Mouse (Mus musculus): Measurements from ENCODE around the gene Samsn1. TPM values are rescaled to one million over a fixed set of nuclear protein-coding genes. Genes with fewer than 3 reads are reported as not detected.

Samsn1 gene
- polyA plus RNA-seq, 1 experiment from 2014 or later: 1.4 TPM

DNA sequence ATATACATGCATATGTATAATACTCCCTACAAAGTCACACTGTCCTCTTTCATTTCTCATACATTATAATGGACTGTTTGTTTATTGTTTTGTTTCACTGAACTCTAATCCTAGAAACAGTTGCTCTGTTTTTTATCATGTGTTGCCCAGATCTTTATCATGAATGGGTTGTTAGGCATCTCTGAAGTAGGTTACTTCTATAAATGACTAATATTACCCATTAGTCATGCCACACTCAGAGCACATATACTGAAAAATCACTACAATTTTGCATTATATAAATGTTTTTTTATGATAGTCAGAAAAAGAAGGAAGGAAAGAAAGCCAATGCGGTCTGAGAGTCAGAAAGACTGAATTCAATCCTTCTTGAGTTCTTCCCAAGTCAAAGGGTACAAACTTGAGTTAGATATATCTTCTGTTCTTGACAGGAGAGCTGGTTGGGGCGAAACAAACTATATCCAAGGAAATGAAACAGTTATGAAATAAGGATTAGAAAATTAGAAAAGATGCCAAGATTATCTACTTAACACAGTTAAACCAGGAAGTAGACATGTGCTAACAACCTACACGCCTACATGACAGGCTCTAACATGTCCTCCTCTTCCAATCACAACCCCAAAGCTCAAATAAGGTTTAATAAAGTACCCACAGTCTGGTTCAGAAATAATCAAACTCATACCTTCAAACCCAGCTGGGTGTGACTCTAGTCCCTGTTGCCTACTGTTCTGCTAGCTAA is 122.0 kb downstream of the Samsn1 start:
- Histone ChIP-seq H3K4me1 (peaks cover 3% of the 10 kb centered on the region; the same call in 1 of the 2 replicates), H3K4me3 (no peak overlapping the region), H3K27ac (replicated peaks) (no peak overlapping the region), H3K36me3 (no peaks in the 10 kb centered on the region), H3K9me3 (no peaks in the 10 kb centered on the region), H3K4me2 (replicated peaks) (no peak overlapping the region), H3K9ac (replicated peaks) (no peak overlapping the region), H3K27me3 (no peaks in the 10 kb centered on the region)
- 88% methylated on average over 3 of the region's 3 CpGs for WGBS
- no peak for ATAC-seq (replicated peaks)

DNA sequence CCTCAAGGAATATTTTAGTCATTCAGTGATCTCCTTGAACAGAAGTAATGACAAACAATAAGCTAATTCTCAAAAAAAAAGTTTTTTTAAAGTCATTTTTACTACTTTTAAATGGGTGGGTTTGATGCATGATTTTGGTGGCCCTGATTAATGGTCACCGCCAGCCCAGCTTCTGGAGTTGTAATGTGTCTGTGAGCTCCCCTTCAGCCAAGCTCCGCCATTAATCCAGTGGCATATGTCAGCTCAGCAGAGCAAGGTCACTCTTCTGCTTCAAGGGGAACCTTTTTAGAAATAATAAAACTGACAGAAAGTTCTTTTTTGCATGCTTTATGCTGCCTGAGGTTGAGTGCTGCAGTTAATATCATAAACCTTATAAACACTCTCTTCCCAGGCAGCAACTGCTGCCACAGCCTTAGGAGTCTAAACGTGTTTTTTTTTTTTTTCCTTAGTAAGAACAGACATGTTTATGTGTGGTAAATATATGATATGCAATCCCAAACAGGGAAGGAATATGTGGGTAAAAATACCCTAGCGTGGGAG is 124.2 kb downstream of the Samsn1 start:
- Histone ChIP-seq H3K9me3 (no peaks in the 10 kb centered on the region), H3K27ac (replicated peaks) (no peak overlapping the region), H3K36me3 (no peaks in the 10 kb centered on the region), H3K27me3 (no peaks in the 10 kb centered on the region), H3K4me2 (replicated peaks) (no peak overlapping the region), H3K9ac (replicated peaks) (no peak overlapping the region), H3K4me3 (no peak overlapping the region), H3K4me1 (no peaks in the 10 kb centered on the region)
- no peak for ATAC-seq (replicated peaks)
- WGBS: 87% methylated on average over 4 of the region's 4 CpGs

DNA sequence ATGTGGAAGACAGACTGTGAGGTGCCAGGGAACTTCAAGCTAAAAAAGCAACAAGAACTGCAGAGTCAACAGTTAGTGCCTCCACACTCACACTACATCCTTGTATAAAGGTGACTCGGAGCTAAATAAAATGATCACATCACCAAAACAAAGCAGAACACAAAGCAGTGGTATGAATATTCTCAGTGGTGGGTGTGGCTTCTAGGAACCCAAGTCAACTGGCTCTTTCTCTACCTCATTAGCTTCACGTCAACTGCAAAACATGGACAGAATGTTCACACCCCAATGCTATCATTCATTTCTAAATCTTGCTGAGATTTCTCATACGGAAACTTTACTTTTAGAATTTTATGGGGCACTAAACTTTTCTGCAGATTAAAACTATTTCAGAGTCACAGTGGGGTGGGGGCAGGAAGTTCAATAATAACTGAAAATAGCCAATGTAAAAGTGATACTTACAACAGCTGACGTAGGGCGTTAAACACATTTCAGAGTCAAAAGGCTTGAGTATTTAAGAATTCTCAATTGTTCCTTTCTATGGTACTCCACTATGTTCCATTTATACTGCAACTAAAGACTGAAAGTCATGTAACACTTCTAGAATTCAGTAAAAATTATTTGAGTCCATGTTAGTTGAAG is 127.7 kb downstream of the Samsn1 start:
- ATAC-seq (replicated peaks): no peak
- no peaks in the 10 kb centered on the region for H3K36me3 ChIP-seq
- H3K27ac ChIP-seq (replicated peaks): no peak overlapping the region
- WGBS: 83% methylated on average over 5 of the region's 5 CpGs
- no peaks in the 10 kb centered on the region for H3K9me3 ChIP-seq
- H3K4me1 ChIP-seq: no peaks in the 10 kb centered on the region
- H3K4me3 ChIP-seq: no peak overlapping the region
- no peak overlapping the region for H3K9ac ChIP-seq (replicated peaks)
- H3K4me2 ChIP-seq (replicated peaks): no peak overlapping the region
- no peaks in the 10 kb centered on the region for H3K27me3 ChIP-seq

DNA sequence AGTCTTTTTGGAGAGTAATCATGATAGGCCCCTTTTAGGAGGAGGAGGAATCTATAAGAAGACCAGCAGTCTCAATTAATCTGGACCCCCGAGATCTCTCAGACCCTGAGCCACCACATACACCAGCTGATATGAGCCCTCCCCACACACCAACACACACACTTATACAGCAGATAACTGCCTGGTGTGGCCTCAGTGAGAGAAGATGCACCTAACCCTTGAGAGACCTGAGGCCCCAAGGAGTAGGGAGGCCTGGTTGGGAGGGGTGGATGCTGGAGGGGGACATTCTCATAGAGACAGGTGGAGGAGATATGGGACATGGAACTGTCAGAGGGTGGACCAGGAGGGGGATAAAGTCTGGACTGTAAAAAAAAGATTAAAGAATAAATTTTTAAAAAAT is 128.6 kb downstream of the Samsn1 start:
- H3K27me3 ChIP-seq: no peaks in the 10 kb centered on the region
- no peak for ATAC-seq (replicated peaks)
- no peak overlapping the region for H3K4me3 ChIP-seq
- WGBS: 89% methylated on average over 1 of the region's 1 CpGs
- H3K9me3 ChIP-seq: no peaks in the 10 kb centered on the region
- no peak overlapping the region for H3K4me2 ChIP-seq (replicated peaks)
- no peak overlapping the region for H3K27ac ChIP-seq (replicated peaks)
- H3K4me1 ChIP-seq: no peaks in the 10 kb centered on the region
- H3K36me3 ChIP-seq: no peaks in the 10 kb centered on the region
- H3K9ac ChIP-seq (replicated peaks): no peak overlapping the region

DNA sequence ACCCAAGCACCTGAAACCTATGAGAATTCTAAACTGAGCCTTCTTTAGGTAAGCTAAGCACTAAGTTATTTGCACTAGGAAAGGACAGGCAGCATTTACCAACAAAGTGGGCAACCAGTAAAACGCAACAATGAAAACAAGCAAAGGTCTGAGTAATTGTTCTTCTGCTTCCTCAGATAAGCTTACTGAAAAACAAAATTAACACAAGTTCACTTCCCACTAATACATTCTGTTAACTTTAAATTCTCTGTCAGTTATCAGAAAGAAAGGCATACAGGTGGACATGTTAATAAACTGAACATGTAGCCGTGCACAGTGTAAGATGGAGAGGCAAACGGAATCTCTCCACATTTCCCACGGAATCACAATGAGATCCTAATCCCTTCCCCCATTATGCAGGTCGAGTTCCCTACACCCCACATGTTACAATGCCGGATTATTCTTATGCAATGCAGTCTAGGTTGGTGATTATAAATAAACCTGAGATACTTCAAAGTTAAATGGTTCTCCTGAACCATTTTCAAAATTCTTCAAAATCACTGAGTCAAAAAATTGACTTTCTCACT is 132.9 kb downstream of the Samsn1 start:
- H3K4me3 ChIP-seq: no peak overlapping the region
- no peaks in the 10 kb centered on the region for H3K4me1 ChIP-seq
- no peaks in the 10 kb centered on the region for H3K27me3 ChIP-seq
- no peak overlapping the region for H3K4me2 ChIP-seq (replicated peaks)
- H3K36me3 ChIP-seq: no peaks in the 10 kb centered on the region
- ATAC-seq (replicated peaks): no peak
- no peak overlapping the region for H3K27ac ChIP-seq (replicated peaks)
- no peak overlapping the region for H3K9ac ChIP-seq (replicated peaks)
- no peaks in the 10 kb centered on the region for H3K9me3 ChIP-seq
- WGBS: 28% methylated on average over 6 of the region's 6 CpGs

DNA sequence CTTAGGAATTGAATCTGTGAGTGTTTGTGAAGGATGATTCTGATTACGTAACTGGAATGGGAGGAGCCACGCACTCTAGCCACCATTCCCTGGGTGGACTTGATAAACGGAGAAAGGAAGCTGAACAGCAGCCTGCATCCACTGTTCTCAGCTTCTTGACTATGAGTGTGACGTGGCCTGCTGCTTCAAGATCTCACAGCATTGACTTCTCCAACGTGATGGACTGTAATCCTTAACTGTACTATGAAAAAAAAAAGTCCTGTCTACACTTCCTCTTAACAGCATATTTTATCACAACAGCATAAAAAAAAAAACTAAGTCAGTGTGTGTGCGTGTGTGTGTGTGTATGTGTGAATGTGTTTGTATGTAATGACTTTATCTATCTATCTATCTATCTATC is 134.9 kb downstream of the Samsn1 start:
- Histone ChIP-seq H3K9me3 (no peaks in the 10 kb centered on the region), H3K36me3 (no peaks in the 10 kb centered on the region), H3K4me3 (no peak overlapping the region), H3K9ac (replicated peaks) (no peak overlapping the region), H3K27me3 (no peaks in the 10 kb centered on the region), H3K4me2 (replicated peaks) (no peak overlapping the region), H3K4me1 (no peaks in the 10 kb centered on the region), H3K27ac (replicated peaks) (no peak overlapping the region)
- 85% methylated on average over 6 of the region's 6 CpGs for WGBS
- no peak for ATAC-seq (replicated peaks)

DNA sequence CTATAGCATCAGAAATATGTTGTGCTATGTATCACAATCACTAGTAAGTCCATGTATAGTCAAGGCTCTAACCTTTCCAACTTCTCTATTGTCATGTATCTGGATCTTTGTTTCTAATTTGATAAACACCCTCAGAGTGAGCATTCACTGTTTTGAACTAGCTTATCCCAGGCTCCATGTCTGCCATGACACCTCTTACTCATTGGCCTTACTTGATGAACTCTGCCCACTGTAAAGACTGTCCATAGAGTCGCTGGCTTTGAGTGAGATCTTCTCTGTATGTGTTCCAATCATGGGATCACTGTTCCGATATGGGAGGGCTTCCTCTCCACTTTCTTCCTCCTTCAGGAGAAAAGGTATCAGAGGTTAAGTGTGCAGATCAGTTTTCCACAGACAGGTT is 143.2 kb downstream of the Samsn1 start:
- Histone ChIP-seq H3K27me3 (no peaks in the 10 kb centered on the region), H3K4me2 (replicated peaks) (no peak overlapping the region), H3K27ac (replicated peaks) (no peak overlapping the region), H3K4me1 (no peaks in the 10 kb centered on the region), H3K4me3 (no peak overlapping the region), H3K36me3 (no peaks in the 10 kb centered on the region), H3K9me3 (no peaks in the 10 kb centered on the region), H3K9ac (replicated peaks) (no peak overlapping the region)
- 78% methylated on average over 2 of the region's 2 CpGs for WGBS
- ATAC-seq (replicated peaks): no peak

DNA sequence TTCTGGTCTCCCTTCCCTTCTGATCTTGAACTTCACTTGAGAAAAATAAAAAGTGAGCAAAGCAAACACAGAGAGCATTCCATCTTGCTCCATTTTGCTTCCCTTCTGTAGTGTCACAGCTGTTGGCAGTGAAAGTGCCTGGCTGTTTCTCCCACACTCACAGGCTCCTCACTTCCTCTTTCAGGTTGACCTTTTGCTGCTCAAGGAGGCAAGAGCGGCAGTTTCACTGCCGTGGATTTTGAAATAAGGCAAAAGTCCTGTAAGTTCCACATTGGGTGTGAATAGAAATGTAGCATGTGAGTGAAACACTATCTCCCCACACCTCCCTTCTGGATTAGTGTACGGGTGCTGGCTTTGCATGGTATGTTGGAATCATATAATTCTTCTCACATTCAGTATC is 144.9 kb downstream of the Samsn1 start:
- Histone ChIP-seq H3K4me3 (no peak overlapping the region), H3K36me3 (no peaks in the 10 kb centered on the region), H3K27ac (replicated peaks) (no peak overlapping the region), H3K27me3 (no peaks in the 10 kb centered on the region), H3K4me1 (no peaks in the 10 kb centered on the region), H3K9ac (replicated peaks) (no peak overlapping the region), H3K4me2 (replicated peaks) (no peak overlapping the region), H3K9me3 (no peaks in the 10 kb centered on the region)
- 82% methylated on average over 3 of the region's 3 CpGs for WGBS
- ATAC-seq (replicated peaks): no peak

DNA sequence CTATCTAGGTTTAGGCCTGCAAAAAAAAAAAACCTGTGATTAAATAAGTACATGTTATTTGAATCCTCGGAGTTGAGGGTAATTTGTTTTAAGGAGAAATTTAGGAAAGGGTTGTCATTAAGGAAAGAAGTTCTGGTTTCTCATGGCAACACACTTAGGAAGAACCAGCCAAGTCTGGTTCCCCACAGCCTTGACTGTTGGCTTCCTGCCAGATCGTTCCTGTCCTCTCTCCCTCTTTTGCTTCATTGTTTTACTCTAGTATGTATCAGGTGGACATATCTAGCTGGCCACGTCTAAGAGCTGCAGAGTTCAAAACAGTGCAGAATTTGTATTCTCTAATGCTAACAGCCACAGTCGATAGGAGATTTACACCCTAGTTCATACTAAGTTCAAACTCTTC is 146.2 kb downstream of the Samsn1 start:
- Histone ChIP-seq H3K4me1 (no peaks in the 10 kb centered on the region), H3K27ac (replicated peaks) (no peak overlapping the region), H3K9ac (replicated peaks) (no peak overlapping the region), H3K4me2 (replicated peaks) (no peak overlapping the region), H3K36me3 (no peaks in the 10 kb centered on the region), H3K27me3 (no peaks in the 10 kb centered on the region), H3K9me3 (no peaks in the 10 kb centered on the region), H3K4me3 (no peak overlapping the region)
- ATAC-seq (replicated peaks): no peak
- 64% methylated on average over 4 of the region's 4 CpGs for WGBS

DNA sequence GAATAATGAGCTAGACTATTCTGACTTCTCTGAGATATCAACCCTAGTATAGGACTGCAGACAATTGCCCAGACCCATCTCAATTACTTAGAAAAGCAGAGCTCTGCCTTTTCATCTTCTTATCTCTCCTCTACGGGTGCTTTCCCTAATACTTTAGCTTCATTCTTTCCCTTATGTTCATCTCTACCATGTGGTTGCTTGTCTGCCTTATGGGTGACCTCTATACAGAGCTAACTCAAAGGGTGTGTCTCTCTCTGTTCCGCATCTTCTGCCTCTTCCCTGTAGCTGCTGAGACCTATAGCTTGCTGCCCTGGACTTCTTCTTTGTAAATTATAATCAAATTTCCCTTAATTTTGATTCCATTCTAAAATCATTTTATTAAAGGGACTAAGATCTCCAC is 147.6 kb downstream of the Samsn1 start:
- H3K27me3 ChIP-seq: no peaks in the 10 kb centered on the region
- no peaks in the 10 kb centered on the region for H3K36me3 ChIP-seq
- no peaks in the 10 kb centered on the region for H3K9me3 ChIP-seq
- no peak overlapping the region for H3K4me3 ChIP-seq
- H3K4me1 ChIP-seq: no peaks in the 10 kb centered on the region
- no peak overlapping the region for H3K9ac ChIP-seq (replicated peaks)
- no peak for ATAC-seq (replicated peaks)
- WGBS: 77% methylated on average over 2 of the region's 2 CpGs
- no peak overlapping the region for H3K4me2 ChIP-seq (replicated peaks)
- H3K27ac ChIP-seq (replicated peaks): no peak overlapping the region

DNA sequence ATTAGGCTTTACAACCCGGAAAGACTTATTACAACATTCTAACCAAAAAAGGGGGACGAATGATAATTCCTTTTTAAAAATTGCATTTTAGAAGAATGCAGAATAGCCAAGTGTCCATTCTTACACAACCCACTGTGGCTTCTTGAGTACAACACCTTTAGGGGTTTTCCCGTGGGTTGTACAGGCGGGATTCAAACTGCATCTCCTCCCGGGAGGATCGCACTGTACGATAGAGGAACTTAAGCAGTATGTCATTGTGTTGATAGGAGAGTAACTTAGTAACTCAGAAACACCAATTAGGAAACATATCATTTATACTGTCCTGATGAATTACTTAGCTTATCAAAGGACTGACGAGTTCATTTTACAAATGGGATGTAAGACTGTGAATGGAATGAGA is 149.8 kb downstream of the Samsn1 start:
- Histone ChIP-seq H3K9me3 (no peaks in the 10 kb centered on the region), H3K27me3 (no peaks in the 10 kb centered on the region), H3K4me2 (replicated peaks) (no peak overlapping the region), H3K4me3 (no peak overlapping the region), H3K36me3 (no peaks in the 10 kb centered on the region), H3K9ac (replicated peaks) (no peak overlapping the region), H3K4me1 (no peaks in the 10 kb centered on the region), H3K27ac (replicated peaks) (no peak overlapping the region)
- WGBS: 54% methylated on average over 8 of the region's 8 CpGs
- ATAC-seq (replicated peaks): no peak

DNA sequence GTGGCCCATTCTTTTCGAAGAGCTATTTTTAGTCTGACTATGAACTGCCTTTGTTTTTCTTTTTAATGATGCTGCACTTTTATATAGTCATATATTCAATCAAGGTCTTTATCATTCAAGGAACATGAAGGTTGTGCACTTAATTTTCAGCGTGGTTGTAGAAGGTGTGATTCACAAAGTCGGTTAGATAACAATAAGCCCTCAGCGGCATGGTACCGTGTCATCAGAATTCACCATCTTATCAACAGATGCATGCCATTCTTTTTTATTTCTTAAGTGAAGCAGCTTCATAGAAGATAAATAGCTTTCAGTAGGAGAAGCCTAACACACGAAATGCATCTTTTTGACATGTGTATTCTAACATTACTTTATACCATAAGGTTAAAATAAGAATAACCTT is 154.7 kb downstream of the Samsn1 start:
- H3K27me3 ChIP-seq: no peaks in the 10 kb centered on the region
- H3K27ac ChIP-seq (replicated peaks): no peak overlapping the region
- H3K9me3 ChIP-seq: no peaks in the 10 kb centered on the region
- no peak for ATAC-seq (replicated peaks)
- no peak overlapping the region for H3K9ac ChIP-seq (replicated peaks)
- H3K4me3 ChIP-seq: no peak overlapping the region
- no peaks in the 10 kb centered on the region for H3K4me1 ChIP-seq
- no peaks in the 10 kb centered on the region for H3K36me3 ChIP-seq
- WGBS: 83% methylated on average over 6 of the region's 6 CpGs
- H3K4me2 ChIP-seq (replicated peaks): no peak overlapping the region
